Mouse (Mus musculus): Measurements from ENCODE around the gene Rab43. TPM values are rescaled to one million over a fixed set of nuclear protein-coding genes. Genes with fewer than 3 reads are reported as not detected.

Rab43 gene
- polyA plus RNA-seq, 1 experiment = 22.8 TPM

- peak overlapping the region; percentile 82 for H3K4me3 ChIP-seq (replicated peaks)
- no peaks in the 10 kb centered on the region for H3K27me3 ChIP-seq (ENCODE audit: control insufficient read depth)
- H3K36me3 ChIP-seq (ENCODE audit: control insufficient read depth) = peaks cover 69% of the 10 kb centered on the region
- no peak for TF ChIP-seq TAL1 (IDR thresholded peaks at IDR 0.05; ENCODE audit: low read length)
- no peak for TF ChIP-seq GATA1 (IDR thresholded peaks at IDR 0.05; ENCODE audit: low read length)
- peaks cover 65% of the 10 kb centered on the region for H3K4me1 ChIP-seq (ENCODE audit: control insufficient read depth)
- H3K9me3 ChIP-seq (ENCODE audit: control insufficient read depth, low read length) = no peaks in the 10 kb centered on the region
Observed at GRCm38 (mm10) chr6:87810713-87811669, 973 bp downstream of the Rab43 start.

- TF ChIP-seq GATA1 (IDR thresholded peaks at IDR 0.05; ENCODE audit: low read length) (no peak), TAL1 (IDR thresholded peaks at IDR 0.05; ENCODE audit: low read length) (no peak)
- Histone ChIP-seq H3K36me3 (ENCODE audit: control insufficient read depth) (peaks cover 69% of the 10 kb centered on the region), H3K4me1 (ENCODE audit: control insufficient read depth) (peaks cover 71% of the 10 kb centered on the region)
Observed at GRCm38 (mm10) chr6:87810311-87810710, 1.7 kb downstream of the Rab43 start.

GRCm38 (mm10) chr6:87809651-87810161 is 2.3 kb downstream of the Rab43 start:
- Histone ChIP-seq H3K27me3 (ENCODE audit: control insufficient read depth) (no peaks in the 10 kb centered on the region), H3K9me3 (ENCODE audit: control insufficient read depth, low read length) (no peaks in the 10 kb centered on the region), H3K36me3 (ENCODE audit: control insufficient read depth) (peaks cover 69% of the 10 kb centered on the region), H3K4me3 (replicated peaks) (peak overlapping the region; percentile 82), H3K4me1 (ENCODE audit: control insufficient read depth) (peaks cover 74% of the 10 kb centered on the region)
- TF ChIP-seq TAL1 (IDR thresholded peaks at IDR 0.05; ENCODE audit: low read length) (no peak; the same call in 2 of the 3 replicates), GATA1 (IDR thresholded peaks at IDR 0.05; ENCODE audit: low read length) (no peak)

More at GRCm38 (mm10) chr6:87810311-87810710, 1.7 kb downstream of the Rab43 start:
- H3K27me3 ChIP-seq (ENCODE audit: control insufficient read depth) = no peaks in the 10 kb centered on the region
- peak overlapping the region; percentile 82 for H3K4me3 ChIP-seq (replicated peaks)
- H3K9me3 ChIP-seq (ENCODE audit: control insufficient read depth, low read length) = no peaks in the 10 kb centered on the region

GRCm38 (mm10) chr6:87809144-87809543 is 2.8 kb downstream of the Rab43 start:
- Histone ChIP-seq H3K36me3 (ENCODE audit: control insufficient read depth) (peaks cover 70% of the 10 kb centered on the region), H3K27me3 (ENCODE audit: control insufficient read depth) (no peaks in the 10 kb centered on the region), H3K4me3 (replicated peaks) (peak overlapping the region; percentile 82), H3K4me1 (ENCODE audit: control insufficient read depth) (peaks cover 77% of the 10 kb centered on the region), H3K9me3 (ENCODE audit: control insufficient read depth, low read length) (no peaks in the 10 kb centered on the region)
- no peak for TF ChIP-seq GATA1 (IDR thresholded peaks at IDR 0.05; ENCODE audit: low read length)
- TF ChIP-seq TAL1 (IDR thresholded peaks at IDR 0.05; ENCODE audit: low read length) = no peak

- H3K9me3 ChIP-seq (ENCODE audit: control insufficient read depth, low read length) = no peaks in the 10 kb centered on the region
- peaks cover 71% of the 10 kb centered on the region for H3K36me3 ChIP-seq (ENCODE audit: control insufficient read depth)
- peaks cover 74% of the 10 kb centered on the region for H3K4me1 ChIP-seq (ENCODE audit: control insufficient read depth)
- no peaks in the 10 kb centered on the region for H3K27me3 ChIP-seq (ENCODE audit: control insufficient read depth)
- TF ChIP-seq TAL1 (IDR thresholded peaks at IDR 0.05; ENCODE audit: low read length) (no peak), GATA1 (IDR thresholded peaks at IDR 0.05; ENCODE audit: low read length) (no peak)
- H3K4me3 ChIP-seq (replicated peaks) = peak overlapping the region; percentile 82
Observed at GRCm38 (mm10) chr6:87808521-87808920, 3.4 kb downstream of the Rab43 start.

GRCm38 (mm10) chr6:87807735-87808440 is 4.1 kb downstream of the Rab43 start:
- Histone ChIP-seq H3K4me1 (ENCODE audit: control insufficient read depth) (peaks cover 70% of the 10 kb centered on the region), H3K36me3 (ENCODE audit: control insufficient read depth) (peaks cover 71% of the 10 kb centered on the region), H3K4me3 (replicated peaks) (peak overlapping the region; percentile 82), H3K9me3 (ENCODE audit: control insufficient read depth, low read length) (no peaks in the 10 kb centered on the region), H3K27me3 (ENCODE audit: control insufficient read depth) (no peaks in the 10 kb centered on the region)
- TF ChIP-seq TAL1 (IDR thresholded peaks at IDR 0.05; ENCODE audit: low read length) (no peak), GATA1 (IDR thresholded peaks at IDR 0.05; ENCODE audit: low read length) (no peak)

GRCm38 (mm10) chr6:87806857-87807256 is 5.1 kb downstream of the Rab43 start:
- peaks cover 80% of the 10 kb centered on the region for H3K36me3 ChIP-seq (ENCODE audit: control insufficient read depth)
- TF ChIP-seq GATA1 (IDR thresholded peaks at IDR 0.05; ENCODE audit: low read length) = no peak
- TF ChIP-seq TAL1 (IDR thresholded peaks at IDR 0.05; ENCODE audit: low read length) = no peak
- H3K4me1 ChIP-seq (ENCODE audit: control insufficient read depth) = peaks cover 63% of the 10 kb centered on the region
- no peaks in the 10 kb centered on the region for H3K27me3 ChIP-seq (ENCODE audit: control insufficient read depth)
- H3K4me3 ChIP-seq (replicated peaks) = peak overlapping the region; percentile 10
- H3K9me3 ChIP-seq (ENCODE audit: control insufficient read depth, low read length) = no peaks in the 10 kb centered on the region

DNA sequence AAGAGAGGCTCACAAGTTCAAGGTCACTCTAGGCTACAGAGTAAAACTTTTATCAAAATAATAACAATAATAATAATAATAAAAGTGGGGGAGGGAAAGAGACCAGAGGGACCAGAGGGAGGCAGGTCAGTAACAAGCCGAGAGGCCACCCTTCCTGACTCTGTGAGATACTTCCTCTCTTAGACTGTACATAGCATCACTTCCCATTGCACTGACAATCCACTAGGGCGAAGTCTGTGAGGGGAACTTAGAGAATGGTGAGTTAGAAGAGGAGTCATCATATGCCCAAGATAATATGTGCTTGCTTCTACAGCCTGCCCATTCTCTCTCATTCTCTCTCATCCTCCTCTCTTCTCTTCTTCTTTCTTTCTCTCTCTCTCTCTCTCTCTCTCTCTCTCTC is 5.9 kb downstream of the Rab43 start:
- H3K4me1 ChIP-seq (ENCODE audit: control insufficient read depth) = peaks cover 68% of the 10 kb centered on the region
- peaks cover 88% of the 10 kb centered on the region for H3K36me3 ChIP-seq (ENCODE audit: control insufficient read depth)

DNA sequence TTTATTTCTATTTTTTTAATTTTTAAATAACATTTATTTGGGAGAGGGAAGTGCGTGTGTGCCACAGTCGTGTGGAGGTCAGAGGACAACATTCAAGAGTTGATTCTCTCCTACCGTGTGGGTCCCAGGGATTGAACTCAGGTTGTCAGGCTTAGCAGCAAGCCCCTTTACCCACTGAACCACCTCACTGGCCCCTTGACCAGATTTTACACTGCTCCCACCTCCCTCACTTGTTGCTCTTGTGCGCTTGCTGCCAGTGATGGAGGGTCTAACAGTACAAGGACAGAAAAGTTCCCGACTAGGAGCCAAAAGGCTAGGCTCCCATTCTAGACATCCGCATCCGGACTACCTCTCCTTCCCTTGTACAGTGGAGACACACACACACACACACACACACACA is 6.5 kb downstream of the Rab43 start:
- no peaks in the 10 kb centered on the region for H3K9me3 ChIP-seq (ENCODE audit: control insufficient read depth, low read length)
- no peaks in the 10 kb centered on the region for H3K27me3 ChIP-seq (ENCODE audit: control insufficient read depth)
- H3K4me1 ChIP-seq (ENCODE audit: control insufficient read depth) = peaks cover 74% of the 10 kb centered on the region
- peak overlapping the region; percentile 6 for H3K4me3 ChIP-seq (replicated peaks)
- peaks cover 94% of the 10 kb centered on the region for H3K36me3 ChIP-seq (ENCODE audit: control insufficient read depth)
- TF ChIP-seq GATA1 (IDR thresholded peaks at IDR 0.05; ENCODE audit: low read length) (no peak), TAL1 (IDR thresholded peaks at IDR 0.05; ENCODE audit: low read length) (no peak)

More for the DNA sequence above, 5.9 kb downstream of the Rab43 start:
- TF ChIP-seq TAL1 (IDR thresholded peaks at IDR 0.05; ENCODE audit: low read length) = no peak
- no peak for TF ChIP-seq GATA1 (IDR thresholded peaks at IDR 0.05; ENCODE audit: low read length)
- H3K9me3 ChIP-seq (ENCODE audit: control insufficient read depth, low read length) = no peaks in the 10 kb centered on the region
- H3K4me3 ChIP-seq (replicated peaks) = no peak overlapping the region
- no peaks in the 10 kb centered on the region for H3K27me3 ChIP-seq (ENCODE audit: control insufficient read depth)
